Mouse (Mus musculus) MEL (cell line): Measurements from ENCODE around the gene Mdga1.

Experiments used
- CTCF ChIP-seq, 3 experiments: IDR thresholded peaks in 2 of 3; conservative IDR thresholded peaks in 1 of 3; 2 replicates each; pipeline ENCODE4 v1.5.1; 2011 to 2012; ENCODE audit warnings: low read length in 3 of 3, low read depth in 2 of 3, mild to moderate bottlenecking in 2 of 3, improper control_type of control experiment in 1 of 3, inconsistent platforms in 1 of 3, mixed read lengths in 1 of 3, moderate library complexity in 1 of 3; ENCODE audit not compliant: control insufficient read depth in 1 of 3, insufficient read depth in 1 of 3, poor library complexity in 1 of 3, severe bottlenecking in 1 of 3
- ELF1 ChIP-seq: IDR thresholded peaks from 2 replicates; pipeline ENCODE4 v1.6.1; 2014; ENCODE audit warnings: low read depth, mild to moderate bottlenecking, inconsistent platforms, low read length, improper control_type of control experiment, moderate library complexity
- MAFK ChIP-seq: IDR thresholded peaks from 2 replicates; pipeline ENCODE4 v1.6.1; 2011; ENCODE audit warnings: low read depth, mild to moderate bottlenecking, low read length, improper control_type of control experiment, borderline replicate concordance
- NRF1 ChIP-seq: IDR thresholded peaks from 2 replicates; pipeline ENCODE4 v1.6.1; 2014; ENCODE audit warnings: low read depth, mild to moderate bottlenecking, inconsistent platforms, low read length, improper control_type of control experiment, moderate library complexity; ENCODE audit not compliant: poor library complexity, insufficient read depth, severe bottlenecking
- POLR2A ChIP-seq, 2 experiments: IDR thresholded peaks; 2 replicates each; pipeline ENCODE4 v1.6.1; 2011 to 2012; ENCODE audit warnings: low read length in 2 of 2, mild to moderate bottlenecking in 2 of 2, control low read depth in 1 of 2, improper control_type of control experiment in 1 of 2, low read depth in 1 of 2, moderate library complexity in 1 of 2; ENCODE audit not compliant: control insufficient read depth in 1 of 2, insufficient read depth in 1 of 2, poor library complexity in 1 of 2

DNA sequence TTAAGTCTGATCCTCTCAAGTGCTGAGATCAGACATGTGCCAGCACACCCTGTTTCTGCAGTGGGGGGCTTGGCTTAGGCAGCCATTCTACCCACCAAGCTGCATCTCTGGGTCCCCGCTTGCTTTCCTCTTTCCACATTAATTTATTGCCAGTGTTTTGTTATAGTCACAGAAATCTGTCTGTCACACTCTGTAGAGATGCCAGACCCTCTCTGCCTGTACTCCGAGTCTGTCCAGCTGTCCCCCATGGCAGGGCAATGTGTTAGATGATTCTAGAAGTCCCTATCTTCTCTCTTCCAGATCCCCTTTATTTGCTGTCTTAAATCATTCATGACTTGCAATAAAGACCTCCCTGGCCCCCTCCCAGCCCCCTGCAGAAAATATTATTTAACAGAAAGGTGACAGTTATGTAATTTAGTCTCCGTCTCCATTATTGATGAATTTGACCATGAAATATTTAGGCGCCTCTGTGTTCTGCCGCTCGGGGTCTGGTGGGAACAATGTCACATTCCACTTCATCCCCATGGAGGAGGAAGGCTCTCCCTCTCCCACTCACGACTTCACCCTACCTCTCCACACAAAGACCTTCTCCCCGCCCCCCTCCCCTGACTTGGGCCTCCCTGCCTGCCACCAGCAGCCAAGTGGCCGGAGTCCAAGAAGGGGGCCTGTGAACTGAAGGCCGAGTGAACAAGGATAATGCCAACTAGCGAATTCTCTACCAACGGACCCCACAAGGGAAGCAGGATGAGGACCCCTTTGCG is 50.9 kb downstream of the Mdga1 start:
- TF ChIP-seq ELF1, result no peak
- no peak for TF ChIP-seq POLR2A (IDR thresholded peaks at IDR 0.05; ENCODE audit: control insufficient read depth in 1 of 2, insufficient read depth in 1 of 2, low read depth in 1 of 2, low read length in 2 of 2, poor library complexity in 1 of 2)
- no peak for TF ChIP-seq MAFK
- TF ChIP-seq CTCF (IDR thresholded peaks at IDR 0.05 in 2 of 3, conservative IDR thresholded peaks at IDR 0.05 in 1 of 3; ENCODE audit: control insufficient read depth in 1 of 3, insufficient read depth in 1 of 3, low read depth in 2 of 3, low read length in 3 of 3, poor library complexity in 1 of 3, severe bottlenecking in 1 of 3), result no peak
- TF ChIP-seq NRF1, result no peak
